Mouse (Mus musculus) gastrocnemius, postnatal 36 days (tissue): ENCODE measurements around the gene Olfr606. TPM values are rescaled to one million over a fixed set of nuclear protein-coding genes. Genes with fewer than 3 reads are reported as not detected.
"Not testable (repeated sequence)": the region's sequence is repeated elsewhere in the genome, so short reads cannot be mapped to it uniquely, and the experiment has no call there.

ENCODE experiments used
- DNase-seq, 2 experiments: peaks; one replicate each; pipeline ENCODE4 v3.0.0; 2022
- intact Hi-C: fragments of 180-260 bp; cut with DNase I; formaldehyde crosslinking; loops from one replicate; pipeline ENCODE4 v1.15.1; 2025
- long read RNA-seq, 2 experiments: library from polyadenylated mRNA; stranded (forward); transcript quantifications; one replicate each; pipeline ENCODE4 v2.0.0; 2021
- microRNA-seq, 2 experiments: library from miRNA; unstranded; fragments of <30 nt; microRNA quantifications; one replicate each; pipeline ENCODE4 v1.2.0; 2021
- total RNA-seq, 2 experiments: library from RNA; stranded (reverse); gene quantifications; 2 replicates each; pipeline ENCODE4 v1.2.3; 2021

Olfr606 gene
- total RNA-seq: not detected
- long read RNA-seq, experiment 1: 0 reads
- long read RNA-seq, experiment 2: 0 reads

DNA sequence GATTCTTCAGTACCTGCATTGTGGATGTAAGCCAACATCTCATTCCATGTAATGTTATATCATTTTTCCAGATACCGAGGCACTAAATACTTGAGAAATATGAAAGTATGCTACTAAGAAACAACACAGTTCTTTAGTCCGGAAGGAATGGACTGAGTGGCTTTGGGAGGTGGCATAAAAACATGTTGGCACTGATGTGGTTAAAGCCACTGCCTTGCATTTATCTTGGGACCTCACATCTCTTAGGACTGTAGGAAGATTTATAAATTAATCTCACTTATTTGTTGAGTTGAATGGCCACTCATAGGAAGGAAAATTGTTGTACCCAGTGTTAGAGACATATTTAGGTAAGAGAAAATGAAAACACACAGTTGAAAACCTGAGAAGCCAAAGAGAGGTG, at the start of gene Olfr606:
TSS of gene Olfr606 (plus strand) at position 301 of the 400 bp plus-strand sequence.
- no peak for DNase-seq
- intact Hi-C loops: no loop called here

DNA sequence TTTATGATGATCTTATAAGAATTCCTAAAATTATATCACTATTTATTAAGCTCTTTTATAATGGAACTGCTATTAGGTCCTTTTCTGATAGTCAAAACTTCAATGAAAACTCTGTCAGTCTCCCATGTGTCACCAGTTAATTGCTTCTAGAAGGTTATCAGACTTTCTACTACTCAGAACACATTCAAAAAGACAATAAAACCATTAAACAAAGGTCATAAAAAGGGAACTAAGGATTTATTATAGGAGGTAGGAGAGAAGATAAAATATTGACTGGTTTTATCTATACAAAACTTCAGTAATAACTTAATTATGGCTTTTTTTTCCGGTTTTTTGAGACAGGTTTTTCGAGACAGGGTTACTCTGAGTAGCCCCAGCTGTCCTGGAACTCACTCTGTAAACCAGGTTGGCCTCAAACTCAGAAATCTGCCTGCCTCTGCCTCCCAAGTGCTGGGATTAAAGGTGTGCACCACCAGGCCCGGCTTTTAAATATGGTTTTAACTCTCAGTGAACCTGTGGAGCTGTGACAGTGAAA, 42.3 kb upstream of the Olfr606 start:
- intact Hi-C loops, DNase-seq: not testable (repeated sequence)

DNA sequence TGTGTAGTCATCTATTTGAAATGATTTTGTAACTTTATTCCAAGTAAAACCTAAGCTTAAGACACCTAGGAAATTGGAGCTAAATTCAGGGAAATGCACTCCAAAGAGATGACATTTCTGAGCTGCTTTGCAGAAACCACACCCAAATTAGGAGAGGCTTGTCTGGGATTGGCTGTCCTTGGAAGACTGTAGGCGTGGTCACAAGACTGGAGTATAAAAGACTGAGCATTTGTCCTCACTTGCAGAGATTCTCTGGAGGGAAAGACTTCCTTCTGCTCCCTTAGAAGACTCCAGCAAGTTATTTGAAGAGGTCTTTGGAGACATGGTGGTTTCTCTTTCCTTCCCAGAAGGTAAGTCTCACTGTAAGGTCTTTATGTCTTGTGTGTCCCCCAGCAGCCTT, 34.1 kb upstream of the Olfr606 start, which contains the start of gene Usp17lc:
TSS of gene Usp17lc (plus strand) at position 301 of the 400 bp plus-strand sequence.
- intact Hi-C loops: loop anchor here (10.0 kb wide), 1 partner anchor 170 kb away; no protein-coding TSS in a partner anchor
- DNase-seq: not testable (repeated sequence)

DNA sequence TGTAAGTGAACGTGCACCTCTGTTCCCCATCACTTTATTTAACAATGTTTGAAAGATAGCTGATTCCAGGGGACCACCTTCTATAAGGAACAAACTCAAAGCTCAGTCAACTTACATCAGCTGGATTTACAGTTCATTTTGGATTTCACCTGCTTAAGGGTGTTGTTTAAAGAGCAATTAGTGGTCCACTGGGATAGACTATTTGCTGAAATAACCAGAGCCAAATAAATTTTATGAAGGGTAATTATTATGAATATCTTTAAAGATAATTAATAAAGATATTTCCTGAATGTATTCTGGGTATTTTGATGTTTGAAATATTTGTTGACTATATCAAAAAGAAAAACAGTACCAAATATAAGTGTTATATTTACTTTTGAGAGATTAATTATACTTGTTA, 3.5 kb upstream of the Olfr606 start, which contains the start of gene Olfr605:
TSS of gene Olfr605 (minus strand) at position 101 of the 400 bp plus-strand sequence.
- DNase-seq: no peak

DNA sequence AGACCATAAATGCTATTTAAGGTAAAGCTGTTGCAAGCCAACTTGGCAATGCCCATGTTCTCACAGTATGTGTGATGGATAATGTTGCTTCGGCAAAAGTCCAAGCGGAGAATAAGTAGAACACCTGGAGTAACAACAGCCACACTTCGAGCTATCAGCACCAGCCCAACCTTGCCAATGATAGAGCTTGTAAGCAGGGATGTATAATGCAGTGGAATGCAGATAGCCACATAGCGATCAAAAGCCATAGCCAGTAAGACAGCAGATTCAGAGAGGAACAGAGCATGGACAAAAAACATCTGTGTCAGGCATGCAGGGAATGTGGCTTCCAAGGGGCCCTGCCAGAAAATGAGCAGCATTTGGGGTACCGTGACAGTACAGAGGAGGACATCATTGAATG, 11.7 kb downstream of the Olfr606 start:
- DNase-seq: no peak
- intact Hi-C loops: no loop called here

More for the DNA sequence above, 3.5 kb upstream of the Olfr606 start, which contains the start of gene Olfr605:
- intact Hi-C loops: no loop called here

DNA sequence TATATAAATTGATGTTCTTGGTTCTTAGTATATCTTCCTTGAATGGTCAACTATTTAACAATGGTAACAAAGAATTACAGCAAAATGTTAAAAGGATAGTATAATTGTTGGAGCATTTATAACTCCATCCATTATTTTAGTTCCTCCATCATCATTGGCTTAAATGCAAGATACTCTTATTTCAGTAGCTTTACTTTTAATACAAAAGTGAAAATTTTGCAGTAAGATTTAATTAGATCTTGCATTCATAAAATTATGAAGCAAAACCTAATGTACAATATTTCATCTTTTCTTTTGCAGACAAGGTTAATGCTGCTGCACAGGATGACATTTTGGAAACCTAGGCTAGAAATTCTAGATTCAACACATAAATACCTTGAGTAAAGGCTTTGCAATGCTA, 20.7 kb downstream of the Olfr606 start, which contains the start of gene Olfr608:
TSS of gene Olfr608 (plus strand) at position 301 of the 400 bp plus-strand sequence.
- intact Hi-C loops: no loop called here
- no peak for DNase-seq

DNA sequence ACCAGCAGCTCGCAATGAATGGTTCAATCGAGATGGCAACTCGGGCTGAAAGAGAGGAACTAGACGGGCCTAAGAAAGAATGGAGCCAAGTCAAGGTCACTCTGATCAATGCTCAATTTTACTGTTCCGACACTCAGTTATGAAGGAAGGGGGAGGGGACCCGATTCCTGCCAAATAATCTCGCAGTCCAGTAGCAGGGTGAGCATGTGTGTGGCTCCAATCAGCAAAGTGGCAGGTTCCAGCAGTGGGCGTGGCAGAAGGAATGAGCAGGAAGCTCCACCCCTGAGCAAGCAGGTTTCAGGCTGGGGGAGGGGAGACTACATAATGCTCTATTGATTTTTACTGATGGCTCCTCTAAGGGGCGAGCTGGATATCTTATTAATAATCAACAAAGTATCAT, 28.3 kb downstream of the Olfr606 start:
- DNase-seq, intact Hi-C loops: not testable (repeated sequence)

DNA sequence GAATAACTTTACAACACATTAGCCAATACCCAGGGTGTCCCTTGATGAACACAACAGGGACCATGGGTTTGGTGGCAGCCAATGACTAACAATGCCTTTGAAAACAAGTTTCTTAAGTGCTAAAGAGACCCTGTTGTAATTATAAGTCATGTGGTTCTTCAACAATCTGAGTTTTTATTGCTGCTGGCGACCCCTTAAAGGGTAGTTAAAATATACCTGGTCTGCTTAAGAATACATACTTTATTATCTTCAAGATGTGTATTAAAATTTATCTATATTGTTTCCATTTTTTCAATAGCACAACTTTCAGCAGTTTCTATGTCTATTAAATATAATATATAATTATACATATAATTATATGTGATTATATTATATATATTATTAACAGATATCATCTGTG, 49.1 kb downstream of the Olfr606 start, which contains the start of gene Olfr609:
TSS of gene Olfr609 (minus strand) at position 101 of the 400 bp plus-strand sequence.
- DNase-seq: no peak
- intact Hi-C loops: no loop called here

Small RNAs within 50 kb of the gene (microRNA-seq; reads per million reads assigned to microRNA genes)
- gene Gm25774: 0 reads per million in 2 experiments

Other genes starting within 250 kb of the Olfr606 start
- gene Olfr593, start 237.2 kb upstream of the Olfr606 start, total RNA-seq: not detected
- gene Olfr594, start 232.1 kb upstream of the Olfr606 start, total RNA-seq: not detected
- not detected for gene Usp17ld, start 196.5 kb upstream of the Olfr606 start, total RNA-seq
- not detected for gene Olfr596, start 143.4 kb upstream of the Olfr606 start, total RNA-seq
- not detected for gene Olfr597, start 132.7 kb upstream of the Olfr606 start, total RNA-seq
- not detected for gene Olfr598, start 125.5 kb upstream of the Olfr606 start, total RNA-seq
- gene Olfr599, start 113.1 kb upstream of the Olfr606 start, total RNA-seq: not detected
- gene Olfr600, start 99.4 kb upstream of the Olfr606 start, total RNA-seq: not detected
- gene Olfr601, start 86.4 kb upstream of the Olfr606 start, total RNA-seq: not detected
- not detected for gene Olfr603, start 62.9 kb upstream of the Olfr606 start, total RNA-seq
- gene Usp17lc, start 34.0 kb upstream of the Olfr606 start, total RNA-seq: not detected
- gene Olfr605, start 3.6 kb upstream of the Olfr606 start, total RNA-seq: not detected
- gene Olfr607, start 15.1 kb downstream of the Olfr606 start, total RNA-seq: not detected
- gene Olfr608, start 20.8 kb downstream of the Olfr606 start, total RNA-seq: not detected
- not detected for gene Olfr609, start 49.0 kb downstream of the Olfr606 start, total RNA-seq
- gene Olfr610, start 63.1 kb downstream of the Olfr606 start, total RNA-seq: not detected
- gene Olfr611, start 71.8 kb downstream of the Olfr606 start, total RNA-seq: not detected
- gene Olfr612, start 93.7 kb downstream of the Olfr606 start, total RNA-seq: not detected
- gene Olfr613, start 99.0 kb downstream of the Olfr606 start, total RNA-seq: not detected
- gene Olfr615, start 107.0 kb downstream of the Olfr606 start, total RNA-seq: not detected
- not detected for gene Olfr616, start 120.1 kb downstream of the Olfr606 start, total RNA-seq
- not detected for gene Olfr617, start 124.0 kb downstream of the Olfr606 start, total RNA-seq
- gene Olfr618, start 141.1 kb downstream of the Olfr606 start, total RNA-seq: not detected
- not detected for gene Olfr619, start 151.5 kb downstream of the Olfr606 start, total RNA-seq
- not detected for gene Olfr620, start 163.5 kb downstream of the Olfr606 start, total RNA-seq
- gene Olfr622, start 193.7 kb downstream of the Olfr606 start, total RNA-seq: not detected
- gene Olfr623, start 214.7 kb downstream of the Olfr606 start, total RNA-seq: not detected
- not detected for gene Olfr624, start 222.1 kb downstream of the Olfr606 start, total RNA-seq
- not detected for gene Olfr625-ps1, start 233.7 kb downstream of the Olfr606 start, total RNA-seq